Mouse (Mus musculus) midbrain, embryonic 16.5 days (tissue): ENCODE results near the gene Smpd4. TPM values are rescaled to one million over a fixed set of nuclear protein-coding genes. Genes with fewer than 3 reads are reported as not detected.

Experiments
- ATAC-seq: fragments of 200-750 bp; cut with Nextera tagmentation; 2 replicates; pipeline ENCODE4 v1.8.0; 2017; ENCODE audit warnings: moderate TSS enrichment
- H3K27ac ChIP-seq: fragments of 300-500 bp; sonication (generic); 2 replicates; pipeline ENCODE4 v1.5.1; 2014; ENCODE audit warnings: mild to moderate bottlenecking, low read length, mixed read lengths
- H3K27me3 ChIP-seq: fragments of 300-500 bp; sonication (generic); 2 replicates; pipeline ENCODE4 v1.6.1; 2014; ENCODE audit warnings: low read depth, low read length, mixed read lengths; ENCODE audit not compliant: control insufficient read depth, insufficient read depth
- H3K36me3 ChIP-seq: fragments of 300-500 bp; sonication (generic); 2 replicates; pipeline ENCODE4 v1.6.1; 2014; ENCODE audit warnings: mild to moderate bottlenecking, low read length, moderate library complexity, mixed read lengths; ENCODE audit not compliant: control insufficient read depth, insufficient read depth
- H3K4me1 ChIP-seq: fragments of 300-500 bp; sonication (generic); 2 replicates; pipeline ENCODE4 v1.6.1; 2014; ENCODE audit warnings: mild to moderate bottlenecking, low read length, mixed read lengths; ENCODE audit not compliant: control insufficient read depth, insufficient read depth
- H3K4me2 ChIP-seq: fragments of 300-500 bp; sonication (generic); 2 replicates; pipeline ENCODE4 v1.6.1; 2014; ENCODE audit warnings: mild to moderate bottlenecking, low read length, mixed read lengths
- H3K4me3 ChIP-seq: fragments of 300-500 bp; sonication (generic); 2 replicates; pipeline ENCODE4 v1.5.1; 2014; ENCODE audit warnings: low read depth, mild to moderate bottlenecking, low read length, moderate library complexity, mixed read lengths
- H3K9ac ChIP-seq: fragments of 300-500 bp; sonication (generic); 2 replicates; pipeline ENCODE4 v1.6.1; 2014; ENCODE audit warnings: low read depth, low read length, mixed read lengths
- H3K9me3 ChIP-seq: fragments of 300-500 bp; sonication (generic); replicated peaks from 2 replicates; pipeline ENCODE4 v1.6.1; 2014; ENCODE audit warnings: mild to moderate bottlenecking, low read length, mixed read lengths; ENCODE audit not compliant: control insufficient read depth, poor library complexity, severe bottlenecking
- WGBS: fragments of 180-500 bp; shearing (Covaris S2); extraction: QIAGEN DNeasy Blood & Tissue Kit; methylation state at CpG from one replicate; pipeline ENCODE4 v1.1.7; 2014; 5-methylcytosine and 5-hydroxymethylcytosine counted together
- polyA plus RNA-seq: library from polyadenylated mRNA; unstranded; fragments of >200 nt; fragmentation: Nextera tagmentation; extraction: Ambion mirVana; gene quantifications from 2 replicates; pipeline ENCODE4 v1.2.1, GENCODE M21; 2015

Gene Smpd4
- polyA plus RNA-seq, 1 experiment from 2014 or later, result 28.4 TPM

DNA sequence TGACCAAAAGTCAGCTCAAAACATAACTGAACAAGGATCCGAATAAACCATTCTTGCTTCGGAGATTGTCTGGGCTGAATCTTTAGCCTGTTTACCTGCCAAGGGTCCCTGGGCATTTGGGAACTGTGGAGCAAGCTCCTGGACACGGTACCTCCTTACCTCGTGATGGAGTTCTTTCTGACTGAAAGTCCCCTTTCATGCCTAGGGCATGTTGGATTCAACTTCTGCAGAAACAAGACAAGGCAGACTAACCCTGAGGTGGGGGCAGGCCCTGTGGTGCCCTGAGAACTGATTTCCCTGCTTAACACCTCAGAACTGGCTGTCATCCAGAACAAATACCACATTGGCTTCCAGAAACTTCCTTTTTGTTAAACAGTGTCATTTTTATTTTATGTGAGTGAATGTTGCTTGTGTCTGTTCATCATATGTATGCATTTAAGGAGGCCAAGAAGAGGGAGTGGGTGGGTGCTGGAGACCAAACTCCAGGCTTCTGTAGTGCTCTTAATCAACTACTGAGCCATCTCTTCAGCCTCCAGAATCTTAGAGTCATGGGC is 24.4 kb downstream of the Smpd4 start:
- Histone ChIP-seq H3K4me2 (no peak overlapping the region), H3K4me3 (no peak overlapping the region), H3K9ac (no peak overlapping the region), H3K27ac (no peak overlapping the region), H3K36me3 (peaks cover 27% of the 10 kb centered on the region), H3K27me3 (no peaks in the 10 kb centered on the region), H3K9me3 (no peaks in the 10 kb centered on the region), H3K4me1 (peaks cover 8% of the 10 kb centered on the region)
- WGBS, result 90% methylated on average over 4 of the region's 4 CpGs
- no peak for ATAC-seq

DNA sequence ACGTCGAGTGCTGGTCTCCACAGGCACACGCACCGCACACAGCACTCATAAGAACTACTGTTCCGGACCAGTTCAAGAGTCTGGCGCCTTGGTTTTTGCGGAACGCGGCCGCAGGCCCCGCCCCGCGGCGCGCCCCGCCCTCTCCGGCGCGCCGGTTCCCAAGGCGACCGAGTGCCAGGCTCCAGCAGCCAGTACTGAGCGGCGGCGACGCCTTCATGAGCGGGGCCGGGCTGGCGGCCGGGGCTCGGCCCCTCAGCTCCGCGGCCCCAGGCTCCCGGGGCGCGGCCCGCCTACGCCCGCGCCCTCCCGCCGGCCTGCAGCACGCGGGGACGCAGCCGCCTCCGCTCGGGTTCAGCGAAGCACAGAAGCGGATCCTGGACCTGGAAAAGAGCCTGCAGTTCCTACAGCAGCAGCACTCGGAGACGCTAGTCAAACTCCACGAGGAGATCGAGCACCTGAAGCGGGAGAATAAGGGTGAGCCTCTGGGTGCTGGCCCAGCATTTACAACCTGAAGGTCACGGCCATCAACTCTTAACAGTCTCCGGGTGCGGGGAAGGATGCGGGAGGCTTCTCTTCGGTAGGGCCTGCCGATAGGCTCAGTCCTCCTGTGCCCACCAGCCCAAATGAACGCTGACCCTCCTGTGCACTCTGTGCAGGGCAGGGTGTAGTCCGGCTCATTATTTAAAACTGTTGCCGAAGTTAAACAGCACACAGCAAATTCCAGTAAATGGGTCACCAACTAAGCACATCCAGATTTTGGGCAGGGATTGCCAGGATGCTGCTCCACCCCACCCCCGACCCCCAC is 27.4 kb downstream of the Smpd4 start, which contains the start of gene Ccdc74a:
TSS of gene Ccdc74a (plus strand) at position 161 of the 805 bp plus-strand sequence.
- ATAC-seq, result peak; percentile 96
- 3% methylated on average over 59 of the region's 65 CpGs for WGBS

DNA sequence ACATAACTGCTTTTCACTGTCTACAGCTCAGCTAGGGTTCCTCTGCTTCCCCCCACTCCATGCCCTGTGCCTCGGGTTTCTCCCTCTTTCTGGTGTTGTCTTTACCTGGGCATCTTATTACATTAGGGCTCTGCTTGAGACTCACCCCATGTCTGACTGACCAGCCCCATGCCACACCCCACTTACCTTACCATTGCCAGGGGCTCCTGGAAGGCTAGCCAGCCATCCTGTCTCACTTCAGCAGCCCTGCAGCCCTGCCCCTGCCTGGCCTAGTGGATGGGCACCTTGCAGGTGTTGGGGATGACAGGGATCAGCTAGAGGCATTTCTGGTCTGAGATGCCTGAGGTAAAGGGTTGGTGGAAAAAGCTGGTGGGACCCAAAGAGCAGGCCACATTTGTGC is 28.0 kb downstream of the Smpd4 start:
- H3K4me3 ChIP-seq, result peak overlapping the region; percentile 76
- peaks cover 17% of the 10 kb centered on the region for H3K36me3 ChIP-seq
- peak; percentile 37; the same call in 1 of the 2 replicates for ATAC-seq
- H3K9me3 ChIP-seq, result no peaks in the 10 kb centered on the region
- peak overlapping the region; percentile 77 for H3K4me2 ChIP-seq
- H3K9ac ChIP-seq, result peak overlapping the region; percentile 82
- H3K27ac ChIP-seq, result no peak overlapping the region
- 22% methylated on average over 1 of the region's 1 CpGs for WGBS
- H3K27me3 ChIP-seq, result no peaks in the 10 kb centered on the region
- H3K4me1 ChIP-seq, result peaks cover 8% of the 10 kb centered on the region

More for the DNA sequence above, 27.4 kb downstream of the Smpd4 start, which contains the start of gene Ccdc74a:
- H3K27me3 ChIP-seq, result no peaks in the 10 kb centered on the region
- no peaks in the 10 kb centered on the region for H3K9me3 ChIP-seq
- H3K4me3 ChIP-seq, result peak within 1 kb of the TSS; percentile 76
- H3K27ac ChIP-seq, result peak within 1 kb of the TSS; percentile 67; the same call in 1 of the 2 replicates
- peaks cover 20% of the 10 kb centered on the region for H3K36me3 ChIP-seq
- H3K4me2 ChIP-seq, result peak within 1 kb of the TSS; percentile 77
- peak within 1 kb of the TSS; percentile 82 for H3K9ac ChIP-seq
- peaks cover 8% of the 10 kb centered on the region for H3K4me1 ChIP-seq

DNA sequence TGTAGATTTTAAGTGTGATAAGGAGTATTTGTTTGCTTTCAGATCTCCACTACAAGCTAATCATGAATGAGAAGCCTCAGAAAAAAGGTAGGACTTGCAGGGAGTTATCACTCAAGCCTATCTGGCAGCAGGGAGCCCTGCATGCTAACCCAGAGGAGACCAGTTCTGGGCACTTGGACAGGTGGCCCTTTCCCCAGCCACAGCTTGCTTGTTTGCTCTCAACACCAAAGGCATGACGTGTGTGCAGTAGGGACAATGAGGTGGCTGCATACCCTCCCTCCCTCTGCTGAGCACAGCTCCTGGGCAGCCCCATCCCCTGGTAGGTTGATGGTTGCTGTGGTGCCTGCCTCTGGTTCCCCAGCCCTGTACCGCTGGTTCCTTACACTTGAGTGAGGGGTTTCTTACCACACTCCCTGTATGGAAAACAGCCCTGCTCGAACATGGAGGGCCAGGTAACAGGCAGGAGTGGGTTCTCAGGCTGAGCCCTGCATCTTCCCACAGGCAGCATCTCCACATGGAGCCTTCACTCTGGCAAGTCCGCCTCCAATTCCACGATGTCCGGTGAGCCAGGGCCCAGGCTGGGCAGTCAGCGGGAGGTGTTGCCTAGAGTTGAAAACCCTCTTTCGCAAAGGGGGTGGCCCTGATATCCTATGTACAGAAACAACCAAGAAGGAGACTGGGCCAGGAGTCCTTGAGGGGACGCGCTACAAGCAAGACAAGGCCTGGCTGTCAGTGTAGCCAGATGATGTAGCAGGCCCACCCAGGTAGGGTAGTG is 28.6 kb downstream of the Smpd4 start:
- Histone ChIP-seq H3K9me3 (no peaks in the 10 kb centered on the region), H3K27me3 (no peaks in the 10 kb centered on the region), H3K4me1 (peaks cover 8% of the 10 kb centered on the region), H3K9ac (no peak overlapping the region; the same call in 1 of the 2 replicates), H3K4me3 (no peak overlapping the region), H3K36me3 (peaks cover 15% of the 10 kb centered on the region), H3K4me2 (no peak overlapping the region), H3K27ac (no peak overlapping the region)
- ATAC-seq, result no peak
- 82% methylated on average over 10 of the region's 10 CpGs for WGBS

DNA sequence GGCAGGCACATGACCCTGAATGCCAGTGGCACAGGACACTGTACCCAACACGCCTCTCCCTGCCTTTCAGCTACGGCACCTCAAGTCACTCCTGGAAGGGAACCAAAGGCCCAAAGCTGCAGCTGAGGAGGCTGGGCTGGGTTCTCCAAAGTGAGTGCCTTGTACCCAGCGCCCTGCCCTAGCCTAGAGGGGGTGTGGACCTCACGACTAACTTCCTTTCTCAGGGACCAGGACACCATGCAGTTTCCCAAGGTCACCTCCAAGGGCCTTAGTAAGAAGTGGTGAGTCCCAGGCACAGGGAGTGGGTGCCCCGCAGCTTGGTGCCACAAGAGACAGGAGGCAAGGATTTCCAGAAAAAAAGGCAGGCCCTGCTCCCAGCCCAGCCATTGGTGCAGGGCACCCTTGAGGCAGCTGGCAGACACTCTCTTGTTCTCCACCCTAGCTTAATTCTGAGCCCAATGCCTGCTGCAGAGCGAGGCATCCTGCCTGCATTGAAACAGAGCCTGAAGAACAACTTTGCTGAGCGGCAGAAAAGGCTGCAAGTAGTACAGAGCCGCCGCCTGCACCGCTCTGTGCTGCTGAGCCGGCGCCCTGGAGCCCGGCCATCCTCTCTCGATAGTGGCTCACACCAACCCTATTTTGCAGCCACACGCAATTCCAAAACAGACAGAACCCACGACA is 30.9 kb downstream of the Smpd4 start:
- no peaks in the 10 kb centered on the region for H3K9me3 ChIP-seq
- peaks cover 8% of the 10 kb centered on the region for H3K4me1 ChIP-seq
- H3K27ac ChIP-seq, result no peak overlapping the region
- peaks cover 25% of the 10 kb centered on the region for H3K36me3 ChIP-seq
- WGBS, result 87% methylated on average over 16 of the region's 16 CpGs
- no peak overlapping the region for H3K9ac ChIP-seq
- no peak for ATAC-seq
- H3K4me3 ChIP-seq, result no peak overlapping the region
- no peaks in the 10 kb centered on the region for H3K27me3 ChIP-seq
- H3K4me2 ChIP-seq, result no peak overlapping the region

DNA sequence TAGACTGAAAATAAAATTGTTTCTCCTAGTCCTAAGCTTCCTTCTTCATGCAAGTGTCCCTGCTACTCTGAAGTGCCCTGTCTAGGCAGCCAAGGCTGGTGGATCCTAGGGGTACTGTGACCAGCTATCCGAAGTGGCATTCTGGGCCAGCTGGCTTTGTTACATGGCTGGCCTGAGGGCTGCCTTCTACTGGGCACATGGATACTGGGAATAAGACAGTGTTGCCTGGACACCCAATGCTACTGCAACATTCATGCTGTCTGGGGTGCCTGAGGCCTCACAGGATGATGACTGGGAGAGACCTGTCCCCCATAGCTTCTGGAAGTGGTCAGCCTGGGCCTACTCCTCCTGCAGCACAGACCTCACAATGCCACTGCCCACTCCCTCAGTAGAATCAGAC is 31.6 kb downstream of the Smpd4 start:
- H3K4me3 ChIP-seq, result no peak overlapping the region
- H3K36me3 ChIP-seq, result peaks cover 29% of the 10 kb centered on the region
- no peak overlapping the region for H3K4me2 ChIP-seq
- no peaks in the 10 kb centered on the region for H3K27me3 ChIP-seq
- no peak overlapping the region for H3K9ac ChIP-seq
- no peak for ATAC-seq
- H3K4me1 ChIP-seq, result peaks cover 8% of the 10 kb centered on the region
- WGBS, result 90% methylated on average over 1 of the region's 1 CpGs
- H3K27ac ChIP-seq, result no peak overlapping the region
- no peaks in the 10 kb centered on the region for H3K9me3 ChIP-seq

DNA sequence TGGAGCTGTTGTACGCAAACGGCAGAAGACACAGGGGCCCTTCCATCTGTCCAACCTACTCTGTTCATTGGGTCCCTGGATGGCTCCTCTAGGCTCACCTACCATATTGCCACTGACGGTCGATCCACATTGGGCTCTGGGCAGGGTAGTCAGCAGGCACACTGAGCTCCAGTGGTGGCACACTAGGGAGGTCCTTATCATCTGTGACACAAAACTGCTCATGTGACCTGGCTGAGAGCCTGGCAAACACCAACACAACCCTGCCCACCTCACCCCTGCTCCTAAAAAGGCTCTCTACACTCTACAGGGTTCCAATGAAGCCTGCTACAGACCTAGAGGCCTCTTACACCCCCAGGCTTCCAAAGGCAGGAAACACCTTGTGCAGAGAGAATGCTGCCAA is 33.5 kb downstream of the Smpd4 start:
- Histone ChIP-seq H3K4me3 (no peak overlapping the region), H3K4me1 (no peaks in the 10 kb centered on the region), H3K9me3 (no peaks in the 10 kb centered on the region), H3K4me2 (no peak overlapping the region), H3K27ac (no peak overlapping the region), H3K36me3 (peaks cover 29% of the 10 kb centered on the region), H3K9ac (no peak overlapping the region), H3K27me3 (no peaks in the 10 kb centered on the region)
- ATAC-seq, result no peak
- 96% methylated on average over 4 of the region's 4 CpGs for WGBS

DNA sequence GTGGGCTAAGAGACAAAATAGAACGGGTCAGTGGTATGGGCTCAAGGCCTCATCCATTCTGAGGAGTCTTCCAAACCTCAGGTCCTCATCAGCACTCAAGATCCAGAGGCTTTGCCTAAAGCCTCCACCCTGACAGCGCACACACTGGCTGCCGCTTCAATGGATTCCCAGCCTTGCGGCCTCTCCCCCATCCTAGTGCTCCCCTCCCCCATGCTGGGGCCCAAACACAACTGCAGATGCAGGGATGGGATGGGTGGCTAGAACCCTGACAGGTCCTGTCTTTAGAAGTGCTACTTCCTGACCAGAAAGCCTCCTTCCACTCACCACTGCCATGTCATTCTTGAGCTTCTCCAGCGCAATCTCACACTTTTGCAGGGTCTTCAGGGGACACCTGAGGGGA is 34.4 kb downstream of the Smpd4 start:
- H3K36me3 ChIP-seq, result peaks cover 26% of the 10 kb centered on the region
- ATAC-seq, result no peak

More for the DNA sequence above, 34.4 kb downstream of the Smpd4 start:
- WGBS, result 95% methylated on average over 5 of the region's 5 CpGs
- H3K27ac ChIP-seq, result no peak overlapping the region
- H3K4me1 ChIP-seq, result no peaks in the 10 kb centered on the region
- H3K9ac ChIP-seq, result no peak overlapping the region
- no peak overlapping the region for H3K4me3 ChIP-seq
- no peaks in the 10 kb centered on the region for H3K27me3 ChIP-seq
- H3K9me3 ChIP-seq, result no peaks in the 10 kb centered on the region
- no peak overlapping the region for H3K4me2 ChIP-seq
